Mouse (Mus musculus) stomach, postnatal 0 days (tissue): ENCODE data around the gene Orc1.

Experiments
- CTCF ChIP-seq: IDR thresholded peaks from 2 replicates; pipeline ENCODE4 v1.5.1; 2016; ENCODE audit warnings: antibody characterized with exemption, low read depth, mild to moderate bottlenecking, moderate library complexity
- EP300 ChIP-seq: optimal IDR thresholded peaks from 2 replicates; pipeline ENCODE3; 2016; ENCODE audit warnings: antibody characterized with exemption

- TF ChIP-seq CTCF (no peak), EP300 (no peak)
Measured at GRCm38 (mm10) chr4:108637721-108638120, 58.5 kb downstream of the Orc1 start.
